9 mouse cellular contexts compared by ENCODE assay signal in genomic region chr3:36853733-36854440, GRCm38 (mm10). TPM values are rescaled to one million over a fixed set of nuclear protein-coding genes. Genes with fewer than 3 reads are reported as not detected.
DNase-seq lines count a peak whose midpoint lies in the region; ATAC-seq and TF ChIP-seq lines count a peak whose summit lies in the region.
"Had no signal": no experiment of that assay in that cellular context is flagged by ENCODE, and none has a peak within 500 bp of the region (broad histone marks: within the 10 kb centered on the region; RNA-seq: fewer than 3 reads in every experiment).

No protein-coding gene starts in this region.

- DNase-seq in kidney, adult 2 months: no peak
- DNase-seq in MN1 (ENCODE audit: low spot score): peak; percentile 46
- peak; percentile 33 for DNase-seq in liver, embryonic 11.5 days (ENCODE audit: low spot score)
- no peak for DNase-seq in urinary bladder, postnatal 10 days (ENCODE audit: low spot score)
- DNase-seq in layer of hippocampus, adult 8-10 months (ENCODE audit: low spot score in 2 of 2): no peak
- DNase-seq in cerebellum, adult 2 months: no peak

- no peak for TF ChIP-seq CTCF in kidney, adult 2 months (conservative IDR thresholded peaks at IDR 0.05; ENCODE audit: insufficient read depth, insufficient read length, low read depth, low read length)
- TF ChIP-seq CTCF in cerebellum, adult 2 months (IDR thresholded peaks at IDR 0.05; ENCODE audit: borderline replicate concordance, insufficient read depth, low read depth, low read length): no peak

- 45% methylated on average over 10 of the region's 10 CpGs for WGBS in kidney, embryonic 15.5 days
- 29% methylated on average over 10 of the region's 10 CpGs for WGBS in kidney, adult 2 months
- 16% methylated on average over 10 of the region's 10 CpGs for WGBS in liver, embryonic 11.5 days
- 34% methylated on average over 10 of the region's 10 CpGs for WGBS in stomach, embryonic 15.5 days
- 73% methylated on average over 10 of the region's 10 CpGs for WGBS in cerebellum, adult 2 months

- no peaks in the 10 kb centered on the region for H3K36me3 ChIP-seq in kidney, embryonic 15.5 days
- no peaks in the 10 kb centered on the region for H3K36me3 ChIP-seq in kidney, adult 2 months (ENCODE audit: control insufficient read depth, insufficient read depth, low read length)
- no peaks in the 10 kb centered on the region for H3K36me3 ChIP-seq in liver, embryonic 11.5 days (ENCODE audit: control insufficient read depth, insufficient read depth, low read length)
- no peaks in the 10 kb centered on the region for H3K36me3 ChIP-seq in stomach, embryonic 15.5 days

- ATAC-seq in kidney, embryonic 15.5 days (replicated peaks; ENCODE audit: low FRiP score): no peak
- peak; percentile 60 for ATAC-seq in liver, embryonic 11.5 days (replicated peaks; ENCODE audit: low FRiP score)
- ATAC-seq in stomach, embryonic 15.5 days (ENCODE audit: insufficient read depth, low FRiP score, low read depth): no peak
- ATAC-seq: forebrain, embryonic 14.5 days had no signal

- no peak overlapping the region for H3K4me3 ChIP-seq in kidney, embryonic 15.5 days (replicated peaks)
- H3K4me3 ChIP-seq in kidney, adult 2 months (ENCODE audit: insufficient read depth, low read depth, low read length): no peak overlapping the region
- H3K4me3 ChIP-seq in liver, embryonic 11.5 days (ENCODE audit: low read depth, low read length): peak overlapping the region; percentile 25; the same call in 1 of the 2 replicates
- no peak overlapping the region for H3K4me3 ChIP-seq in stomach, embryonic 15.5 days (replicated peaks)
- no peak overlapping the region for H3K4me3 ChIP-seq in cerebellum, adult 2 months (replicated peaks; ENCODE audit: insufficient read depth, low read depth, low read length)

- H3K9ac ChIP-seq in kidney, embryonic 15.5 days: no peak overlapping the region
- H3K9ac ChIP-seq in liver, embryonic 11.5 days (ENCODE audit: low read depth, low read length): no peak overlapping the region
- no peak overlapping the region for H3K9ac ChIP-seq in stomach, embryonic 15.5 days

- no peaks in the 10 kb centered on the region for H3K27me3 ChIP-seq in kidney, embryonic 15.5 days
- H3K27me3 ChIP-seq in kidney, adult 2 months (replicated peaks; ENCODE audit: control insufficient read depth, insufficient read depth, low read length): no peaks in the 10 kb centered on the region
- no peaks in the 10 kb centered on the region for H3K27me3 ChIP-seq in liver, embryonic 11.5 days (replicated peaks; ENCODE audit: control insufficient read depth, insufficient read depth, low read length)
- no peaks in the 10 kb centered on the region for H3K27me3 ChIP-seq in stomach, embryonic 15.5 days (replicated peaks)
- H3K27me3 ChIP-seq in cerebellum, adult 2 months (ENCODE audit: control insufficient read depth, insufficient read depth, low read length): no peaks in the 10 kb centered on the region

- peak overlapping the region; percentile 39 for H3K4me2 ChIP-seq in kidney, embryonic 15.5 days
- H3K4me2 ChIP-seq in liver, embryonic 11.5 days: peak overlapping the region; percentile 65
- H3K4me2 ChIP-seq in stomach, embryonic 15.5 days: peak overlapping the region; percentile 30

- H3K27ac ChIP-seq in kidney, embryonic 15.5 days: peak overlapping the region; percentile 27; the same call in 1 of the 2 replicates
- H3K27ac ChIP-seq in kidney, adult 2 months (ENCODE audit: insufficient read depth, low read depth, low read length): no peak overlapping the region
- H3K27ac ChIP-seq in liver, embryonic 11.5 days (ENCODE audit: low read depth, low read length): no peak overlapping the region
- no peak overlapping the region for H3K27ac ChIP-seq in stomach, embryonic 15.5 days
- H3K27ac ChIP-seq in cerebellum, adult 2 months (ENCODE audit: insufficient read depth, low read length): no peak overlapping the region

- H3K4me1 ChIP-seq in kidney, embryonic 15.5 days: no peaks in the 10 kb centered on the region
- no peaks in the 10 kb centered on the region; the same call in 1 of the 2 replicates for H3K4me1 ChIP-seq in kidney, adult 2 months (ENCODE audit: control insufficient read depth, insufficient read depth, low read length)
- no peaks in the 10 kb centered on the region for H3K4me1 ChIP-seq in liver, embryonic 11.5 days (replicated peaks; ENCODE audit: control insufficient read depth, insufficient read depth, low read length)
- H3K4me1 ChIP-seq in stomach, embryonic 15.5 days: no peaks in the 10 kb centered on the region
- no peaks in the 10 kb centered on the region for H3K4me1 ChIP-seq in cerebellum, adult 2 months (ENCODE audit: control insufficient read depth, insufficient read depth, low read length)

- H3K9me3 ChIP-seq in kidney, embryonic 15.5 days (replicated peaks): no peaks in the 10 kb centered on the region
- no peaks in the 10 kb centered on the region for H3K9me3 ChIP-seq in liver, embryonic 11.5 days (ENCODE audit: control insufficient read depth, low read length)
- no peaks in the 10 kb centered on the region for H3K9me3 ChIP-seq in stomach, embryonic 15.5 days

- no peak for TF ChIP-seq POLR2A in kidney, adult 2 months (IDR thresholded peaks at IDR 0.05; ENCODE audit: low read depth, low read length)
- TF ChIP-seq POLR2A in cerebellum, adult 2 months (IDR thresholded peaks at IDR 0.05; ENCODE audit: borderline replicate concordance, insufficient read depth, low read length): no peak

RNA-seq across cellular contexts. Expression of gene 4932438A13Rik, which starts 9.0 kb away (rescaled TPM):
- 42.3 and 49.6 TPM in 2 replicates for polyA plus RNA-seq in kidney, embryonic 15.5 days (2015; fragmentation: Nextera tagmentation; extraction: Ambion mirVana)
- 11.4 and 12.1 TPM in 2 replicates for polyA plus RNA-seq in kidney, adult 2 months (2012; rRNA removed)
- polyA plus RNA-seq in liver, embryonic 11.5 days (2014; fragmentation: Nextera tagmentation; extraction: Ambion mirVana): 35.8 and 42.9 TPM in 2 replicates
- polyA plus RNA-seq in stomach, embryonic 15.5 days (2015; fragmentation: Nextera tagmentation; extraction: Ambion mirVana): 39.0 and 43.7 TPM in 2 replicates
- 100 to 1,000 TPM in 1 of 4 experiments, 10 to 100 TPM in 3; 84.4 to 112 (median 91.6) TPM for total RNA-seq in layer of hippocampus, adult 8-10 months (2022)
- 52.1 and 55.6 TPM in 2 replicates for polyA plus RNA-seq in cerebellum, adult 2 months (2012; rRNA removed)

Comparison
In these comparisons a context has a peak if more than half of its experiments do, and no peak if none do; other contexts are left out.
1. DNase-seq: peak in MN1 (single experiment) and liver, embryonic 11.5 days (single experiment); none in kidney, adult 2 months (single experiment), urinary bladder, postnatal 10 days (single experiment), layer of hippocampus, adult 8-10 months (0 of 2) and cerebellum, adult 2 months (0 of 2).
2. Peak in every context shown above with its lines, with median percentiles within 50 percentile points of each other: H3K4me2 ChIP-seq.